Mouse (Mus musculus): ENCODE measurements around the gene 3110021N24Rik.

3110021N24Rik gene

GRCm38 (mm10) chr4:108798083-108798830 is 78.8 kb downstream of the 3110021N24Rik start:
- DNase-seq: peak; percentile 67

DNA sequence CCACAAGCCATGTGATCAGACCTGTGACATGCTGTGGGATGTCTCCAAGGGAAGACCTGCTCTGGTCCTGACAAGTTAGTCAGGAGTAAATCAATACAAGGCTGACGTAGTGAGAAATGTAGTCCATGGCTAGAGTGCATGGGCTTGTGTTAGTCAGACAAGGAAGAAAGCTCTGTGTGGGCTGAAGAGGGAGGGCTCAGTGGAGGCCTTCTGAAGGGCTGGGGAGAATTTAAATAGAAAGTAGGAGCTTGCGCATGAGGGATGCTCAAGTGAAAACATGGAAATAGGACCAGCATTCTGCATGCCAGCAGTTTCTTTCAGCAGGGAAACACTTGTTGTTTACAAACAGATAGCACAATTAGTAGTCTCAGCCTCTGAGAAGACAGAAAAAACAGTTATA is 84.1 kb downstream of the 3110021N24Rik start:
- DNase-seq: no peak

GRCm38 (mm10) chr4:108811142-108811541 is 91.7 kb downstream of the 3110021N24Rik start:
- no peak for DNase-seq

DNA sequence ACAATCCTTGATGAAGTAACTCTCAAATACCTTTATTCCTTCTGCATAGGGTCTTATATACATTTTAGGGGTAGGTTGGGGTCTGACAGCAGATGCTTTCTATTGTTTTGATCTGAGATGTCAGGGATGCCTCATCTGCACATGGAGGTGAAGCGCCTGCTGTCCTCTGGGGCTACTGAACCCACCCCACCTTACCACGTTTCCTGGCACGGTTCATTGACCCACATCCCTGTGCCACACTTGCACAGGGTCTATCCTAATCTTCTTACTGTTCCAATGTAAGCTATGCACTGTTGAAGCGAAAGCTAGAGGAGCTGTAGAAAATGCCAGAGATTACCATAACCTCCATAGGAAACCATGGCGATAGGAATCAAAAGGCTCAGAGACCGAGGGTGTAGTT is 92.1 kb downstream of the 3110021N24Rik start:
- no peak for DNase-seq

DNA sequence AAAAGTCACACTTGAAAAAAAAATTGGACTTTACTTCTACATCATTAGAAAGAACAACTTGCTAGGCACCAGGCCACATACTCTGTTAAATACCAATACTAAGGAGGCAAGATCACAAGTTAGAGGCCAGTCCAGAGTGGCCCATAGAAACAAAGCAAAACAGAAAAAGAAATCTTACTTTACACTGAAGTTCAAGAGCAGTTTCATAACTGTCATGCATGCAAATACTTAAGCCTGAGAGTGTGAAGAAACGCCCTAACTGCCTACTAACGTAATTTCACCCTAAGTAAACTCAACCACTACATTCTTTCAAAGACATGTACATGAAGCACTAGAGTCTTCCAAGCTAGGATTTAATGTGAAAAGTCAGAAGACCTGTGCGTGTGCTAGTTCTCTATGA is 106.2 kb downstream of the 3110021N24Rik start:
- no peak for DNase-seq

DNA sequence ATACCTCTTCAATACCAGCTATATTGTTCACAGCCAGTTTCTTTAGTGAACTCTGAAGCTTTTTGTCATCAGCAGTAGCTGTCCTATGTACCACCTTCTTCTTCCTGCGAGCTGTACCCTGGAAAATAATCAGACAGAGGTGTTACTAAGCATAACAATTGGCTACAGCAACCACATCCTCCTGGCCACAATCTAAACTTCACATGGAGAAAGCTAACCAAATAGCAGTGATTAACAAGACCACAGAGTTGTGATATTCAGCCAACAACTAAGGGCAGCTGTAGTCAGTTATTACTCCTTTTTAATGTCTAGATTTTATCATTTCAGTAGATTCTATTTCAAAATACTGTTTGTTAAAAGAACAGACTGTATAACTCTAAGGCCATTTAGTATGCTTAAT is 106.6 kb downstream of the 3110021N24Rik start:
- no peak for DNase-seq

GRCm38 (mm10) chr4:108826643-108827042 is 107.2 kb downstream of the 3110021N24Rik start:
- DNase-seq: no peak

DNA sequence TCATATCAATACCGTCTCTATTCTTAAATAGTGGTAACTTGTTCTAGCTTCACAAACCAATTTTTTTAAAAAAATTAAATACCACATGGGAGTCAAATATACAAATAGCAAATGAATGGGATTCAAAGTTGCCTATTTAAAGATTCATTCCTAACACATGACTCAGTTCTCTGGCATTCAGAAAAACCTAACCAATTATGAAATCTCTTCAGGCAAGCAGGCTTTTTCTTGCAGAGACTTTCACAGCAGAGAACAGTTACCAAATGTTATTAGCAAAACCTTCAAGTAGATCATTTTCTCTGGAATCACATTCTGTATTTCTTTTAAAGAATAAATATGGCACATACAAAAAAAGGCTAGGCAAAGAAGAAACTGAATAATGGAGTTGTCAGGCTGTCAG is 111.2 kb downstream of the 3110021N24Rik start:
- no peak for DNase-seq

All from cerebellum, adult 8-10 months (tissue).